Mouse (Mus musculus) B cell, adult (primary cell): ENCODE measurements around the gene Ufc1. TPM values are rescaled to one million over a fixed set of nuclear protein-coding genes. Genes with fewer than 3 reads are reported as not detected.

Source experiments
- total RNA-seq: library from RNA; stranded (reverse); gene quantifications from 4 replicates; pipeline ENCODE4 v1.2.4, GENCODE M21; 2023; ENCODE audit not compliant: inconsistent age

The Ufc1 gene
- 44.8 to 53.1 TPM (median 48.1 TPM) in 4 replicates for total RNA-seq

DNA sequence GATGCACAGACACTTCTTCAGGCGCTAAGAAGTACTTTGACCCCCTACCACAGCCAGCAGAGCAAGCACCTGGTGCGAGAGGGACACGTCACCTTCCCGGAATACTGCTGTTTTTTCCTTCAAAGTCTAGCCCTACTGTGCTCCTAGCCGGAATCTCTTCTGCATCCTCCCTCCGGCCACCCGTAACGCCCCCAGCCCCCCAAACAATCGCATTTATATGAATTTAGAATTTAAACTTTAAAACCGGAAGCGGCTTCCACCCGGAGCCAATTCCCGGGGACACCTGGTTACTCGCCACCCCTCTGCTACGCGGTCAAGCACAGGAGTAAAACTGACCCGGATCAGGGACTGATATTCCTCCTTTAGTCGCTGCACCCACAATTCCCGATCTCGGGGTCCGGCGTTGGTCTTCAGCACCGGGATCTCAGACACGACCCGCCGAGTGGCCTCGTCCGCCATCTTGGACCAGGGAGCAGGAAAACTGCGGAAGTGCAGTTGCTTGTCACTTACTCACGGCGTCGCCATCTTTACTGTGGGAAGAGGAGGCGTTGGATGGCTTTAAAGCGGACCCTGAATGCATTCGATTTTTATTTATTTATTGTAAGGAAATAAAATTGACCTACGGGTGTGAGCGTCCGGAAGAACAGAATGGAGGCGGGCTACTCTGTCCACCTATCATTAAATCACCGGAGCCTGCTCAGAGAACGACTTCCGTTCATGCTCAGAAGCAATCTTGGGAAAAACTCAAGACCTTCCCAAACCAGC lies at the start of gene Ufc1:
Gene Ufc1, minus strand, starts transcription at position 727 of the 765 bp plus-strand sequence.

DNA sequence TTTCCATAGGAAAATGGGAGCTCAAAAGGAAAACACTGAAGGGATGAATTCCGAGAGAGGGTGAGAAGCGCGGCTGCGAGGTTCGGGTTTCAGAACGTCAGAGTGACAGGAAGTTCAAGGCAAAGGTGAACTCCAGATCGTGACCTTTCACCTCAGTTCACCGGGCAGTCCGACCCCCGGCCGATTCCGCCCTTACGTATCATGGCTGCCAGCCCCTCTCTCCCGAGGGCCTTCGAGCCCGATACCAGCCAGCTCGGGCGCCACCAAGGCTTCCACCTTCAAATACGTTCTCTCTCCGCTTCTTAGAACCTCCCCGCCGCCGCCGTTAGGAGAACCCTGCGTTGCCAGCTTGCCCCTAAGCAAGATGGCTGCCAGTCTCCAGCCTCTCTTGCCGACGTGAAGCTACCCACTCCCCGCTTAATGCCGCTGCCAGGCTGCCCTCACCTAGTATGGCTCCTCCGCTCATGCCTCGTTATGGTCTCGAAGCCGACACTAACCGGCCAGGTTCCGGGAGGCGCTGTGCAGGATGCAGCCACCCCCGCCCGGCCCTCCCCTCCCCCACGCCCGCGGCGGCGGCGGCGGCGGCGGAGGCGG lies 34.1 kb upstream of the Ufc1 start, which contains the start of gene Dedd:
Gene Dedd, plus strand, starts transcription at position 307 of the 594 bp plus-strand sequence.

DNA sequence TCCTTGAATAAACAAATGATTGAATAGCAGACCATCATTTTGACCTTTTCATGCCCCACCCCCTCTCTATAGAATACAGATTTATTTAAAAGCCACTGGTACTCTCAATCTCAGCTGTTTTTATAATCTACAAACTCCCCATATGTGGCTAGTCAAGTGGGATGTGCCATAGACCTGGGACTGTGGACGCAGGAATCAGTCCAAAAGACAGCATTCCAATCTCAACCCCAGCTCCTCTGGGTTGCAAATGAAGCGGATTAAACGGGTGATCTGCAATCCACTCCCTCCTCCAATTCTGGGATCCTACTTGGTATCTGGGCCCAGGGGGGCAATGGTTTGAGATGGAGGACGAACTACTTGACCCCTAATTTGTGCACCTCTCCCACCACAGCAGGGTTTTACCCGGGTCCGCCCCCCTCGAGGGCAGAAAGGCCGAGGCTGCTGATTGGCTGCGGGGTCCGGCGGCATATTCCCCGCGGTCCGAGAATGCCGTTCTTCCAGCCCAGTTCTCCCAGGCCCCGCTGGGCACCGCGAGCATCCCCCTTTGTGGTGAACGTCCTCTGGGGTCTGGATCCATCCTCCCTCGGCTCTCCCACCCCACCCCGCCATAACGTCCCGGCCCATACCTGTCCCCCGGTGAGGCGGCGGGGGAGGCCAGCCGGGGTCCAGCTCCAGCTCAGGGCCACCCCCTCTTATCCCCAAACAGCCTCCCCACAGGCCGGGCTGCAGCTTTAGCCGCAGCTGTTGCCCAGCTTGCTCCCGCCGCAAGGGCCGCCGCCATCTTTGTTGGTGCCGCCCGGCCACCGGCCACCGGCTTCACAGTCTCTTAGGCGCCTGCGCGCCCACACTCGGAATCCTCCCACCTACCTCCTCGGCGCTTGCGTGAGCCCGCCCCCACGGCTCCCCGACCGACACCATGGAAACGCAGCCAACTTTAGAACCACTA lies 7.4 kb downstream of the Ufc1 start, which contains the start of gene Usp21:
Gene Usp21, minus strand, starts transcription at position 856 of the 946 bp plus-strand sequence.

DNA sequence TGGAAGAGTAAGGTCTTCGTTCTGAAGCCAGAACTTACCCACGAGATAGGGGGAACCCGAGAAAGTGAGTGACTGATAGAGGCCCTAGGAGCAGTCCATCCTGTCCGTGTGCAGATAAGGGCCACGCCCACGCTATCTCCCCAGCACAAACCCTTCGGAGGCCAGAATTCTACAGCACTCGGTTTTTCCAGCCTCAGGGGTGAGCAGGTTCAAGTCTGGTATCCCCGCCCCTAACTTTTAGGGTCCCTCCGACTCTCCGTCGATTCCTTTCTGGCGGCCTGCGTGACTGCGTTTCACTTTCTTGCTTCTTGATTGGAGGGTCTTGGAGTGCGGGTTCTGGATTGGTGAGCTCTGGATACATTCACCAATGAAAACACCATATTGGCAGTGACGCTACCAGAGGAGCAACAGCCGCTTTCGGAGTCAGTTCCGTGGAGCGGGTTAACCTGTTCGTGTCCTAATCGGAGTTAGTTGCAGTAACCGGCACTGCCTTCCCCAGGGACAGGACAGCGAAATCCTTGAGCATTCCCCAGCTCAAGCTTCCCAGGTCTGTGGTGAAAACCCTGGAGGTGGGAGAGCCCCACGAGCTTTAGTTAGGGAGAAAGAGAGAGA lies 13.8 kb downstream of the Ufc1 start, which contains the start of gene Ppox:
Gene Ppox, minus strand, starts transcription at position 271 of the 612 bp plus-strand sequence.

DNA sequence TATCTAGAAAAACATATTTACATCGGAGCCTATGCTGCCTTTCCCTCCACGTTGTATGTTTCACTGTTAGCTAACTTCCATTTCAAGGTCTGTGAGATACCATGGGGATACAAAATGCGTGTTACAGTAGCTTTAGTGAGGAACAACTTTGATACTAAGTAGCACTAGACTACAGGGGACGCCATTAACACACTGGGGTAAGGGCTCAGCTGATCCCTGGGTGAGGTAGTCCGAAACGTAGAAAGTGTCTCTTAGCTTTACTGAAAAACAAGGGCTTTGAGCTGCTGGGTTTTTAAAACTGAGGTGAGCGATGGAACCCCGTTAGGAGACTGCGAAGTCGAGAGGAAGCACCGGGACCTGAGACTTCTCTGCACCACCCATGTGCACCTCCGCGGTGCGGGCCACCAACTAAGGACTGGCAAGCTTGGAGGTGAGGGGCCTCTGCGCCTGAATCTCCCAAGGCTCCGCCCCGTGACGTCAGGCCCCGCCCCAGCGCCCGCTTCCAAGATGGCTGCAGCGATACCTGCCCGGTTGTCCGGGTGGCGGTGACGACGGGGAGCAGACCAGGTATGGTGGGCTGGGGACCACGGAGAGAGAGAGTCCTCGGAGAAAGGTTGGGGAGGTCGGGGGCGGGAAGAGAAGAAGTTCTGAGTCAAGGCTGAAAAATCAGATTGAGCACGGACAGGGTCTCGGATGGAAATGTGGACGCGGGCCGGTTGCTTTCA lies 24.8 kb downstream of the Ufc1 start, which contains the start of gene B4galt3:
Gene B4galt3, plus strand, starts transcription at position 481 of the 725 bp plus-strand sequence.

DNA sequence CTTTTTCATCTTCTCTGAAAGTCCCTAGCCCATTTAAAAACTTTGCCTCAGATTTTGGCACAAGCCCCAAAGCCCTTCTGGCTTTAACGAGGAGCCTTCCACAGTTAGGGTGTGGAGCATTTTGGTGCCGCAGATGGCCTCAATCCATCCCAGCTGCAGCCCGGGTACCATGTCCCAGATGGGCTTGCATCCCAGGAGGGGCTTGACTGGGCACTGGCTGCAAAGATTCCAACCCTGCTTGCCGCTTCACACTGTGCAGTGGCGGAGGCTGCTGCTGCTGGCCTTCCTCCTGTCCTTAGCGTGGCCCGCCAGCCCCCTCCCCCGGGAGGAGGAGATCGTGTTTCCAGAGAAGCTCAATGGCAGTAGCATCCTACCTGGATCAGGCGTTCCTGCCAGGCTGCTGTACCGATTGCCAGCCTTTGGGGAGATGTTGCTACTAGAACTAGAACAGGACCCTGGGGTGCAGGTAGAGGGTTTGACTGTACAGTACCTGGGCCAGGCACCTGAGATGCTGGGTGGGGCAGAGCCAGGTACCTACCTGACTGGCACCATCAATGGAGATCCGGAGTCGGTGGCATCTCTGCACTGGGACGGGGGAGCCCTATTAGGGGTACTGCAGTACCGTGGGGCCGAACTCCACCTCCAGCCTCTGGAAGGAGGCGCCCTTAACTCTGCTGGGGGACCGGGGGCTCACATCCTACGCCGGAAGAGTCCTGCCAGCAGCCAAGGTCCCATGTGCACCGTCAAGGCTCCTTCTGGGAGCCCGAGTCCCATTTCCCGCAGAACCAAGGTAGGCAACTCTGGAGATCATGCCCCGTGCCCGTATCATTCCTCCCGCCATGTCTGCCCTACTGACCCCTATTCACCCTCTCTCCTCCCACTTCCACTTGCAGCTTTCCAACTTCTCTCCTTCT lies 43.9 kb downstream of the Ufc1 start, which contains the start of gene Ndufs2:
Gene Ndufs2, minus strand, starts transcription at position 709 of the 914 bp plus-strand sequence.

DNA sequence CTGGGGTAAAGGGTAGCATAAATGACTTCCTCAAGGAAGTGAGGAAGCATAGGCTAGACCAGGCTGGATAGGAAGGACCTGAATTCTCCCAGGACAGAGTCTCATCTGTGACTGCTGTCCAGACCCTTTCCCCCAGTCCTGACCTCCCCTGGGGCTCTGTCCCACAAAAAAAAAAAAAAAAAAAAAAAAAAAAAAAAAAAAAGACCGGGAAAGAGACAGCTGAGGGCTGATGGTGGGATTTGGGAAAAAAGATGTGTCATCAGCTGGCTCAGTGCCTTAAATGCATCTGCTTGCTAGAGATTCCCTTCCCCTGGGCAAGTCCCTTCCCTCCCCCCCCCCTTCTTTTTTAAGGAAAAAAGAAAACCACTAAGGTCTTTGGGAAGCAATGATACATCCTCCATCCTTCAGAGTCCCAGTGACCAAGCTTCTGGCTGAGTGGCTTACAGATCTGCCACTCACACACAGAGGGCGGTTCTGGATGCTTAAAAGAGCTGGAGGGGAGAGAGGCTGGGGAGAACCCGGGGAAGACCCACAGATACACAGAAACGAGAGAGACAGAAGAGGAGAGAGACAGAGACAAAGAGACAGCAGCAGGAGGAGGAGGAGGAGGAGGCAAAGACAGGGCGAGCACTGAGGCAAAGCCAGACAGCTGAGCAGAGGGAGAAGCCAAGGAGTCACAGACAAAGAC lies 44.8 kb downstream of the Ufc1 start, which contains the start of gene Adamts4:
Gene Adamts4, plus strand, starts transcription at position 509 of the 688 bp plus-strand sequence.

Other genes starting within 250 kb of the Ufc1 start
- gene Fcgr3, start 230.1 kb downstream of the Ufc1 start, total RNA-seq = 1.7 to 2.7 TPM (median 2.1 TPM) in 4 replicates
- gene Cfap126, start 181.1 kb downstream of the Ufc1 start, total RNA-seq = 0.67 to 2.6 TPM (median 1.1 TPM) in 4 replicates
- gene Sdhc, start 144.4 kb downstream of the Ufc1 start, total RNA-seq = 89.4 to 111 TPM (median 94.1 TPM) in 4 replicates
- not detected in 4 replicates for gene Mpz, start 144.3 kb downstream of the Ufc1 start, total RNA-seq
- not detected in 4 replicates for gene Pcp4l1, start 98.8 kb downstream of the Ufc1 start, total RNA-seq
- not detected in 4 replicates for gene Nr1i3, start 81.1 kb downstream of the Ufc1 start, total RNA-seq
- gene Tomm40l, start 72.5 kb downstream of the Ufc1 start, total RNA-seq = 21.8 to 26.5 TPM (median 24.2 TPM) in 4 replicates
- gene Apoa2, start 70.0 kb downstream of the Ufc1 start, total RNA-seq = not detected in 4 replicates
- gene Fcer1g, start 60.7 kb downstream of the Ufc1 start, total RNA-seq = 4.7 to 12.2 TPM (median 7.7 TPM) in 4 replicates
- gene Adamts4, start 44.6 kb downstream of the Ufc1 start, total RNA-seq = not detected in 4 replicates
- gene Ndufs2, start 43.6 kb downstream of the Ufc1 start, total RNA-seq = 120 to 147 TPM (median 125 TPM) in 4 replicates
- gene B4galt3, start 24.7 kb downstream of the Ufc1 start, total RNA-seq = 79.8 to 117 TPM (median 101 TPM) in 4 replicates
- 60.4 to 71.5 TPM (median 66.1 TPM) in 4 replicates for gene Ppox, start 13.8 kb downstream of the Ufc1 start, total RNA-seq
- gene Usp21, start 7.0 kb downstream of the Ufc1 start, total RNA-seq = 48.5 to 60.7 TPM (median 55.3 TPM) in 4 replicates
- 31.3 to 39.4 TPM (median 34.5 TPM) in 4 replicates for gene Dedd, start 34.1 kb upstream of the Ufc1 start, total RNA-seq
- gene Nit1, start 50.6 kb upstream of the Ufc1 start, total RNA-seq = 26.8 to 31.8 TPM (median 28.6 TPM) in 4 replicates
- gene Pfdn2, start 50.6 kb upstream of the Ufc1 start, total RNA-seq = 67.5 to 78.8 TPM (median 74.9 TPM) in 4 replicates
- gene Klhdc9, start 65.8 kb upstream of the Ufc1 start, total RNA-seq = 0.32 to 0.58 TPM (median 0.45 TPM) in 4 replicates
- 0.21 to 0.58 TPM (median 0.45 TPM) in 4 replicates for gene Nectin4, start 75.1 kb upstream of the Ufc1 start, total RNA-seq
- 295 to 311 TPM (median 296 TPM) in 4 replicates for gene Arhgap30, start 93.9 kb upstream of the Ufc1 start, total RNA-seq
- 168 to 206 TPM (median 179 TPM) in 4 replicates for gene Usf1, start 116.3 kb upstream of the Ufc1 start, total RNA-seq
- gene Tstd1, start 123.8 kb upstream of the Ufc1 start, total RNA-seq = 6.4 to 19.0 TPM (median 10.9 TPM) in 4 replicates
- gene F11r, start 142.5 kb upstream of the Ufc1 start, total RNA-seq = 0.27 to 1.3 TPM (median 0.89 TPM) in 4 replicates
- gene Alyref2, start 208.5 kb upstream of the Ufc1 start, total RNA-seq = 8.7 to 11.8 TPM (median 9.2 TPM) in 4 replicates
- not detected in 4 replicates for gene Itln1, start 240.3 kb upstream of the Ufc1 start, total RNA-seq